Mouse (Mus musculus): ENCODE results near the gene Gm49354. TPM values are rescaled to one million over a fixed set of nuclear protein-coding genes. Genes with fewer than 3 reads are reported as not detected.
"Not testable (repeated sequence)": the region's sequence is repeated elsewhere in the genome, so short reads cannot be mapped to it uniquely, and the experiment has no call there.

Gm49354 gene
- polyA plus RNA-seq, 1 experiment from 2014 or later: not detected

DNA sequence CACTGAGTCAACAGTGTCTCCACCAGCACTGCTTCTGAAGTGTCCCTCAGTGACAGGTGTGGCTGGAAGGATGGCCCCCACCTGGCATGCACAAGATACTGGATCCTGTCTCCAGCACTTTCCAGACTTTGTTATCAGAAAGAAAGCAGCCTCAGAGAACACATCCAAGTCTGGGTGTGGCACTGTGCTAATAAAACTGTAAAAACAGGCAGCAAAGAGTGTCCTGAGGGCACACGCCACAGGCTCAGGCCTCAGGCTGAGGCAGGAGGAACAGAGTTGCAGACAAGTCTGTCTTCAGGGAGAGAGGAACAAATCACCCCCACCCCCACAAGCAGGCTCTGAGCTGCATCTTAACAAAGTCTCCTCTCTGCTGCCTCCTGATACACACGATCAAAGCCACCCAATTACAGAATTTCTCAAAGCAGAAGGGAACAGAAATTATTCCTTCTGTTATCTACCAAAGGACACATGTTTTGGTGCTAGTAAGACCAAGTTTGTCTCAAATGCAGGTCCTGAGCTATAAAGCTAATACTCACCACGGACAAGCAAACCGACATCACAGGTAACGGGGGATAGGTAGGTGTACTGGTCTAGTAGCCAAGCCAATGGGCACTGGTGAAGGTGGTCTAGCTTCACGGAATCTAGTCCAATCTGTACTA is 13.9 kb upstream of the Gm49354 start:
- Histone ChIP-seq H3K36me3 (peaks cover 97% of the 10 kb centered on the region), H3K4me1 (replicated peaks) (no peaks in the 10 kb centered on the region), H3K27me3 (no peaks in the 10 kb centered on the region), H3K4me3 (no peak overlapping the region), H3K27ac (no peak overlapping the region), H3K9me3 (no peaks in the 10 kb centered on the region), H3K9ac (no peak overlapping the region), H3K4me2 (no peak overlapping the region)
- no peak for ATAC-seq (ENCODE audit: low FRiP score)
- 96% methylated on average over 6 of the region's 6 CpGs for WGBS

DNA sequence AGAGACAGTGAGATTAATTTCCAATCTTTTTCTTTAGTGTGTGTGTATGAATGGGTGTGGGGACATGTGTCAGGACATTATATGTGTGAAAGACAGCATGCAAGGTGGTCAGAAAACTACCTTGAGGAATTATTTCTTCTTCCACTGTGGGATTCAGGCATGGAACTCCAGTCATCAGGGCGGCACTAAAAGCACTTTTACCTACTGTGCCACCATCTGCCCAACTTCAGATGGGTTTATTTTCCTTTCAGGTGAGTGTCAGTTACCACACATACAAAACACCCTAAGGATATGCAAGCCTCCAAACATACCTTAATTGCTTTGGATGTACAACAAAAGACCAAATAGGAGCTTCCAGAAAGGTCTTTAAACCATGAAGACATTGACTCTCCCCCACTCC is 12.7 kb upstream of the Gm49354 start:
- 100% methylated on average over 1 of the region's 1 CpGs for WGBS
- Histone ChIP-seq H3K27me3 (no peaks in the 10 kb centered on the region), H3K4me1 (replicated peaks) (no peaks in the 10 kb centered on the region), H3K9ac (no peak overlapping the region), H3K4me3 (no peak overlapping the region), H3K4me2 (no peak overlapping the region), H3K27ac (no peak overlapping the region), H3K9me3 (no peaks in the 10 kb centered on the region), H3K36me3 (peaks cover 97% of the 10 kb centered on the region)
- no peak for ATAC-seq (ENCODE audit: low FRiP score)

DNA sequence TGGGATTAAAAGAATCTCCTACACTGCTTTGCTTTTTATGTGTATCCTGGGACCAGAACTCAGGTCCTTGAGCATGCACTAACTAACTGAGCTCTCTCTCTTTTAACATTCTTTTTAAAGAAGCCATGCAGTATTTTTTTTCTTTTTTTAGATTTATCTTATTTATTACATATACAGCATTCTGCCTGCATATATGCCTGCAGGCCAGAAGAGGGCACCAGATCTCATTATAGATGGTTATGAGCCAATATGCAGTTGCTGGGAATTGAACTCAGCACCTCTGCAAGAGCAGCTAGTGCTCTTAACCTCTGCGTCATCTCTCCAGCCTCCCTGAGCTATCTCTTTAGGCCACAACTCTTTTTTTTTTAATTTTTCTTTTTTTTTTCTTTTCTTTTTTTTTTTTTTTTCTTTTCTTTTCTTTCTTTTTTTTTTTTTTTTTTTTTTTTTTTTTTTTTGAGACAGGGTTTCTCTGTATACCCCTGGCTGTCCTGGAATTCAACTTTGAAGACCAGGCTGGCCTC is 2.2 kb downstream of the Gm49354 start:
- H3K9me3 ChIP-seq; H3K4me3 ChIP-seq; ATAC-seq (ENCODE audit: low FRiP score); H3K27me3 ChIP-seq; H3K9ac ChIP-seq; H3K27ac ChIP-seq; H3K4me1 ChIP-seq (replicated peaks); H3K4me2 ChIP-seq: not testable (repeated sequence)
- 84% methylated on average over 1 of the region's 1 CpGs for WGBS
- peaks cover 97% of the 10 kb centered on the region for H3K36me3 ChIP-seq

DNA sequence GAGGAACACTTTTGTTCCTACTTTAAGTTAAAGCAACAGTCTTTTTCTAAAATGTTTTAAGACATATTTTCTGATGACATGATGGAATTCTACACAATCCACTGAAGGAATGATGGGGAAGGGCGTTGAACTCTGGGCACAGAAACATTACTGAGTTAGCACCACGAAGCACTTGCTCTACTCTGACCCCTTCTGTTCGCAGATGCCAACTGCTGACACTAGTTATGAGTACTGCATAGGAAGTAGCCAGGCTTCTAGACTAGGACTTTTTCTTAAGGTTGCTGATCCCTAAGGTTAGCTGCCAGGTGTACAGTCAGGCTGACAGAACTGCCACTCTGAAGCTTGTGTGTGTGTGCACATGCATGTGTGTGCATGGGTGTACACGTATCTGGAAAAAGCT is 2.8 kb downstream of the Gm49354 start:
- Histone ChIP-seq H3K9ac (no peak overlapping the region), H3K9me3 (no peaks in the 10 kb centered on the region), H3K27me3 (no peaks in the 10 kb centered on the region), H3K4me2 (no peak overlapping the region), H3K4me1 (replicated peaks) (no peaks in the 10 kb centered on the region), H3K36me3 (peaks cover 94% of the 10 kb centered on the region), H3K27ac (no peak overlapping the region), H3K4me3 (no peak overlapping the region)
- ATAC-seq (ENCODE audit: low FRiP score): no peak
- 88% methylated on average over 4 of the region's 4 CpGs for WGBS

DNA sequence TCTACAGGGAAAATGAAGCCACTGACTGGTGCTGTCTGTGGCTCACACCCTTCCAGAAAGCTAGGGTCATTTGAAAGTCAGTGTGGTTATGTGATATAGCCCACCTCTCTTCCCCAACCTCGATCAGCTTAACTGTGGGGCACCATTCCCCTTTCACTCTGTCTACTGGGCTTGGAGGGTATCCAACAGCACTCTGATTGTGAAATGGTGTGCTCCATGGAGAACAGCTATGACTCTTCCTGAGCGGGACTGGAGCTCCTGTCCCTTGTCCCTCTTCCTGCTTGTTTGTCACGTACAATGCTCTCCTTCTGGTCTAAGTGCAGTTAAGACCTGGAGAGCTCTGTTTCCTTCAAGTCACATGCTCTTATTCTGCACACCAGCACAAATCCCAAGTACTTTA is 6.9 kb downstream of the Gm49354 start:
- WGBS: 76% methylated on average over 3 of the region's 3 CpGs
- Histone ChIP-seq H3K9ac (no peak overlapping the region), H3K4me1 (replicated peaks) (peaks cover 13% of the 10 kb centered on the region), H3K4me2 (no peak overlapping the region), H3K27ac (no peak overlapping the region), H3K4me3 (no peak overlapping the region), H3K36me3 (peaks cover 79% of the 10 kb centered on the region), H3K9me3 (no peaks in the 10 kb centered on the region), H3K27me3 (no peaks in the 10 kb centered on the region)
- ATAC-seq (ENCODE audit: low FRiP score): no peak

DNA sequence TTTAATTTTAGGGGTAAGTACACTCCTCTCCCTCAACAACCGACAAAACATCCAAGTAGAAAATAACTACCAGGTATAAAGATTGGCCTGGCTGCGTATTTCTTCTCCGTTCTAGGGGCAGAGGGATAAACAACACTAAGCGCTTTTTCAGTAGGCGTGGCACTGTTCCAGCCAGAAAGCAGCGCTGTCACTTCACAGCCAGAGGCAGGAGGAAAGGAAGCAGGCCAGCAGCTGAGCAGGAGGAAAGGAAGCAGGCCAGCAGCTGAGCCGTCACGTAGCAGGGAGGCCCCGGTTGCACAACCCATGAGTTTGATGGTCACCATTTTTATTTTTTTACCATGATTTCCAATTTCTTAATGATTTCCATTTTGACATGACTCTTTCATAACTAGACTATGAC is 10.8 kb downstream of the Gm49354 start:
- peaks cover 41% of the 10 kb centered on the region for H3K4me1 ChIP-seq (replicated peaks)
- H3K27me3 ChIP-seq: no peaks in the 10 kb centered on the region
- H3K4me3 ChIP-seq: no peak overlapping the region
- peaks cover 42% of the 10 kb centered on the region for H3K36me3 ChIP-seq
- H3K9me3 ChIP-seq: no peaks in the 10 kb centered on the region
- ATAC-seq (ENCODE audit: low FRiP score): no peak
- H3K9ac ChIP-seq: peak overlapping the region; percentile 81
- WGBS: 72% methylated on average over 9 of the region's 9 CpGs
- peak overlapping the region; percentile 96 for H3K27ac ChIP-seq
- no peak overlapping the region for H3K4me2 ChIP-seq

DNA sequence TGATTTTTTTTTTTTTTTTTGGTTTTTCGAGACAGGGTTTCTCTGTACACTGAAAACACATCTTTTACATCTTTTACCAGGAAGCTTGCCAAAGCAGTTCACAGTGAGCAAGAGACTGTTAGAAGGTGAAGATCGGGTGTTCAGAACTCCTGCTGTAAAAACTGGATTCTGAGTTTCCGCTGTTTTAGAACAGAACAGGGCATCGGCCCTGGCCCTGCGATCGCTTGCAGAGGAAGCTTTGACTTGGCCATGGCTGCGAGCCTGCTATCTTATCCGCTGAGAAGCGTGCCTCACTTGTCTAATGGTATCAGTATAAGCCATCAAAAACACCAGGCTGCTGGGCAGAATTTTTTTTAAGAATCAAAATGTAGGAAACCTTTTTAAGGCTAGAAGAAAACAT is 11.2 kb downstream of the Gm49354 start:
- peak overlapping the region; percentile 80 for H3K4me2 ChIP-seq
- ATAC-seq (ENCODE audit: low FRiP score): no peak
- peak overlapping the region; percentile 85 for H3K4me3 ChIP-seq
- peaks cover 38% of the 10 kb centered on the region for H3K36me3 ChIP-seq
- WGBS: 71% methylated on average over 9 of the region's 9 CpGs
- H3K9ac ChIP-seq: peak overlapping the region; percentile 81
- peak overlapping the region; percentile 96 for H3K27ac ChIP-seq
- H3K4me1 ChIP-seq (replicated peaks): peaks cover 45% of the 10 kb centered on the region
- no peaks in the 10 kb centered on the region for H3K9me3 ChIP-seq
- no peaks in the 10 kb centered on the region for H3K27me3 ChIP-seq

DNA sequence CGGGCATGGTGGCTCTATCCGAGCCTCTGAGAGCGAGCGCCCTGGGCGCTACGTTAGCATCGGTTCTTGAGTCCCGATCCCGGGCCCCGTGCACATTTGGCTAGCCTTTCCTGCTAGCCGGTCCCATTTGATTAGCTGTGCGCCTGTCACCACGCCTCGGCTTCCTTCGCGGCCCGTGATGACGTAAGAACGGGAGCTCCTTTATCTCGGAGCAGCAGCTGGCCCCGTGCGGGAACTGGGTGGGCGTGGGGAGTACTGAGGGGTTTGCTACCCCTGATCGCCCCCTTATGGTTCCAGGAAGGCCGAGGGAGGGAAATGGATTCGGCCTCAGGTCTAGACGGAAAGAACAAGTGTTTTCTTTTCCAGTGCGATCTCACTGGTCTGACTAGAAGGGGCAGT is 11.9 kb downstream of the Gm49354 start:
- Histone ChIP-seq H3K9me3 (no peaks in the 10 kb centered on the region), H3K36me3 (peaks cover 32% of the 10 kb centered on the region), H3K27ac (peak overlapping the region; percentile 96), H3K4me2 (peak overlapping the region; percentile 80), H3K4me3 (peak overlapping the region; percentile 85), H3K9ac (peak overlapping the region; percentile 81), H3K4me1 (replicated peaks) (peaks cover 49% of the 10 kb centered on the region), H3K27me3 (no peaks in the 10 kb centered on the region)
- ATAC-seq (ENCODE audit: low FRiP score): peak; percentile 92
- WGBS: under 1% methylated on average over 28 of the region's 28 CpGs

DNA sequence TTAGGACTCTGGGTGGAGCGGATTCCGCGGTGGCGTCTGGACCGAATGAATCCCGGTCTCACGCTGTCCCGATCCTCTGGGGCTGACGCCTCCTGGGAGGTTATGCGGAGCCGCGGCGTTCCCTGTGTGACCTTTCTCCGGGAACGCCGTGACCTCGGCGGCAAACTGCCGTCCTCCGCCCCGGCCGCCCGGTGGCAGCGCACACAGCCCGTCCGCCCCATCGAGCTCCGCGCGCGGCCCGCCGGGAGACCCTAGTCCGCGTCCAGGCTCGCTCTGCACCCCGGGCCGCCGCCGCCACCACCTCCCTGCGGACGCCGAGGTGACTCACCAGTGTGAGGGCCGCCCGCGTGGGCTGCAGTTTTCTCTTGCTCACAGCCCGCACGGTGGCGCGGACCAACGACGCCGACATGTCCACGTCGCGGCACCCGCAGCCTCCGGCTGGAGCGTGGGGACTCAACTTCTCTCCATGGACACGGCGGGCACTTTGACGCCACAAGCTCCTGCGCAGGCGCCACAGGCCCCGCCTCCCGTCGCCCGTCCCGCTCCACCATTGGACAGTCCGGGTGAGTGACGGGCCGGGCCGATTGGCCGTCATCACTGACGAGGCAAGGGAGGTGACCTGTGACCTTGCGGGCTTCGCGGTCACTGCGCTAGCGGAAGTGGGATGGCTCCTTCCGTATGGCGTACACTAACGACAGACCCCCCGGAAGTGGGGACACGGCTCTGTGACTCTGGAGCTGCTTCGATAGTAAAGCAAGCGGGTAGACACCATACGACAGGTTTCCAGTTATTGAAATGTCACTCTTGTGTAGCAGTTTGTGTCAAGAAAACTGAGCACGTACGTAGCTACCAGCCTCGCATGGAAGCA is 12.5 kb downstream of the Gm49354 start, which contains the start of gene Isca1:
Isca1 (minus strand) TSS at position 515 of the 868 bp plus-strand sequence.
- WGBS: under 1% methylated on average over 84 of the region's 91 CpGs
- no peaks in the 10 kb centered on the region for H3K27me3 ChIP-seq
- H3K9ac ChIP-seq: peak within 1 kb of the TSS; percentile 90
- peaks cover 49% of the 10 kb centered on the region for H3K4me1 ChIP-seq (replicated peaks)
- peak; percentile 98 for ATAC-seq (ENCODE audit: low FRiP score)
- no peaks in the 10 kb centered on the region for H3K9me3 ChIP-seq
- H3K36me3 ChIP-seq: peaks cover 26% of the 10 kb centered on the region
- H3K4me2 ChIP-seq: peak within 1 kb of the TSS; percentile 80
- H3K4me3 ChIP-seq: peak within 1 kb of the TSS; percentile 85
- H3K27ac ChIP-seq: peak within 1 kb of the TSS; percentile 96

DNA sequence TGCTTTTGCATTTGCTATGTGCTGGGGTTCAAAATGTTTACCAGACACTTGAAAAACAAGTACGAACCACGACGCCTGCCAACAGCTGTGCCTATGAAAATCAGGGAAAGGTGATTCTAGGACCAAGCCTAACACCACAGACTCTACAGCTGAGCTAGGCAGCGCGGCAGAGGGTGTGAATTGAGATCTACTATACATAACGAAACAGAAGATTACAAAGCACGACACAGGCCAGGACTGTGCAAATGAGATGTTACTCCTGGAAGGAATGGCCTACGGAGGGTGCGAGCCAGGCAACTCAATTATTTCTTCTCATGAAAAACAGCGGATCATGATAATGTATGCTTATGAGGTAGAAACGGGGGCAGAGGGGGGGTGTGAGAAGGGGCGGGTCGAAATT is 13.5 kb downstream of the Gm49354 start:
- Histone ChIP-seq H3K27ac (0 out of 2 replicates have a peak overlapping the region, but pooled peaks have one; percentile 96), H3K27me3 (no peaks in the 10 kb centered on the region), H3K4me3 (peak overlapping the region; percentile 85), H3K36me3 (peaks cover 20% of the 10 kb centered on the region), H3K4me2 (peak overlapping the region; percentile 80), H3K4me1 (replicated peaks) (peaks cover 49% of the 10 kb centered on the region), H3K9ac (peak overlapping the region; percentile 90), H3K9me3 (no peaks in the 10 kb centered on the region)
- 38% methylated on average over 13 of the region's 13 CpGs for WGBS
- no peak for ATAC-seq (ENCODE audit: low FRiP score)

DNA sequence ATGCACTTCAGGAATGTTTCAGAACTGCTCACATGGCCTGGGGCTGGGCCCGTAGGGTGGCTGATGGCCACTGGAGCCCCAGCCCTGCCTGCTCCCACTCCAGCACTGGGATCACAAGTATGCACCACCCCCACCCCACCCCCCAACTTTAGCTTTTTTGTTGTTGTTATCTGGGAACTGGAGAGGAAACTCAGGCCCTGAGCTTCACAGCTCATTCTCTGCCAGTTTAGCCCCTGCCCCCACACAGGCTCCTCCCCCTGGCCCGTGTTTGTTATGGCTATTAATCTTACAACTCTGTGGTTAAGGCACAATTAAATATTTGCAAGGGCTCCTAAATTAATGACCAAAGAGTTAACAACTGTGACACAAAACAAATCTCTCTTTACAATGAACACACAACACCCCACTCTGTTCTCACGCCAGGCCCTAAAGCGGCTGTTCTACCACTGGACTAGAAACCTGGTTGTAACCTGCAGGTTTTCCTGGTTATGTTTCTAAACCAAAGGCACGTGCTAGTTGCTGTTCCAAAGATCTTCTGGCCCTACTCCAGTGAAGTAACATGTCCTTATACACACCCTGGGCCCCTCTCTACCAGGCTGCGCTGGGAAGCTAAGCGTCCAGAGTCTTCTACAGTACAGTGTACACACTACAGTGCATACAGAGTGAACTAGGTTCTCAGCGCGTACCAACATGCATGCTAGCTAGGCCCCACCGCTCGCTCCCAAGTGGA is 15.1 kb downstream of the Gm49354 start:
- H3K9ac ChIP-seq: peak overlapping the region; percentile 51
- no peak for ATAC-seq (ENCODE audit: low FRiP score)
- no peaks in the 10 kb centered on the region for H3K27me3 ChIP-seq
- WGBS: 78% methylated on average over 11 of the region's 11 CpGs
- H3K4me2 ChIP-seq: peak overlapping the region; percentile 80
- peaks cover 18% of the 10 kb centered on the region for H3K36me3 ChIP-seq
- H3K4me3 ChIP-seq: no peak overlapping the region
- peaks cover 49% of the 10 kb centered on the region for H3K4me1 ChIP-seq (replicated peaks)
- H3K9me3 ChIP-seq: no peaks in the 10 kb centered on the region
- H3K27ac ChIP-seq: peak overlapping the region; percentile 30

DNA sequence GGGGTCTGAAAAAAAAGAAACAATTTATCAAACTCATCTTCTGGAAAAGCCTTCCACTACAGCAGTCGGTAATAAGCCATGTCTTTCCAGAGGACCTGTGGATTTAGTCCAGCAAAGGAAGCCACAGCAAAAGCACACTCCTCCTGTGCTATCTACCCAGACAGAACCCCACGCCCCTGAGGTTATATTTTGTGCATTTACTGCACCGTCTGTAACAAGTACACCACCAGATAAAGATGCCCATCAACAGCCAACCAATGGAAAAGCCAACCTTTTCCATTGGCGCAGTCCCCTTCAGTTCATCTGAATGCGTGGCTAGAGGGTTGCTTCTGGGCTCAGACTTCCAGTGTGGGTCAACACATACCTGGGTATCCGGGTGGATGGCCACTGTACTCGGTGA is 19.3 kb downstream of the Gm49354 start:
- WGBS: 96% methylated on average over 7 of the region's 7 CpGs

More for the DNA sequence above, 19.3 kb downstream of the Gm49354 start:
- no peak overlapping the region for H3K4me2 ChIP-seq
- no peak overlapping the region for H3K4me3 ChIP-seq
- H3K27me3 ChIP-seq: no peaks in the 10 kb centered on the region
- H3K9me3 ChIP-seq: no peaks in the 10 kb centered on the region
- H3K27ac ChIP-seq: no peak overlapping the region
- H3K36me3 ChIP-seq: peaks cover 47% of the 10 kb centered on the region
- no peak for ATAC-seq (ENCODE audit: low FRiP score)
- H3K9ac ChIP-seq: no peak overlapping the region
- peaks cover 24% of the 10 kb centered on the region for H3K4me1 ChIP-seq (replicated peaks)

Data from hindbrain, embryonic 13.5 days (tissue).